Mouse (Mus musculus): ENCODE results near the gene Cks2. TPM values are rescaled to one million over a fixed set of nuclear protein-coding genes. Genes with fewer than 3 reads are reported as not detected.
"Not testable (repeated sequence)": the region's sequence is repeated elsewhere in the genome, so short reads cannot be mapped to it uniquely, and the experiment has no call there.

Cks2 gene
- total RNA-seq (2021) = not detected
- long read RNA-seq, experiment 1 = 0 reads
- long read RNA-seq, experiment 2 = 0 reads

DNA sequence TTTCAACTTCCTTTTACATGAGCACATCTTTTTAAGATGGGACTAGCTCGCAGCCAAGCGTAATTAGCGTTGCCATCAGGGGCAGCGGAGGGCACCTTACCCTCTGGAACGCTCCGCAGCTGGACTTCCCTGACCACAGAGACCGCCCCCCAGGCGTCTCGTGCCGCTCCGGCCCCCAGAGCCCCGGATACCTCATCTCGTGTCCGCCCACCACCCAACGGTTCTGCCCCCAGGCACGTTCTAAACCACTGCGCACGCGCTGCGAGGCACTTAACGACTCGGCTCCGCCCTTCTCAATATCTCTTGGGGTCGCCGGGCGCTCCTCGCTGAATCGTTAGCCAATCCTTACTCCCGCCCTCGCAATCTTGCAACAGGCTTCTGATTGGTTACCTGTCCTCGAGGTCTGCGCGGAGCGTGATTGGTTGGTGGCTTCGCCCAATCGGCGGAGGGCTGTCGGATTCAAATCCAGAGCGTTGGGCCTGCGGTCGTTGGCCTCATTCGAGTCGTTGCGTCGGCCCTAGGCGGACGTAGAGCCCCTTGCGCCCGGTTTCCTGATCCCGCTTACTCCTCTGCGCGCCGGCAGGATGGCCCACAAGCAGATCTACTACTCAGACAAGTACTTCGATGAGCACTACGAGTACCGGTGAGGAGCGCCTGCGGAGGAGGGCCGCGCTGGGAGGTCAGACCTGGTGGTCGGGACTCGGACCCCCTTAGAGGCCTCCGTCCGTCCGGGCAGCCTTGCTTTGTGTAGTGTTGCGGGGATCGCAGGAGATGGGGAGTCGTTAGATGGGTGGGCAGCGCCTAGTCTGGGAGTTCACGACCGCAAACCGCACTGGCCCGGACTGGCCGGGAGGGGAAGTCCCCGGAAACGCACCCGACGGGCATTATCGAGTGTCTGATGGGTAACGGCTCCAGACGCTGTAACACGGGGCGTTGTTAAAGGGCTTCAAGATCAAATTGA lies at the start of gene Cks2:
Gene Cks2, plus strand, starts transcription at position 404 of the 961 bp plus-strand sequence.
- peak; percentile 97 for DNase-seq (ENCODE audit: low spot score)

DNA sequence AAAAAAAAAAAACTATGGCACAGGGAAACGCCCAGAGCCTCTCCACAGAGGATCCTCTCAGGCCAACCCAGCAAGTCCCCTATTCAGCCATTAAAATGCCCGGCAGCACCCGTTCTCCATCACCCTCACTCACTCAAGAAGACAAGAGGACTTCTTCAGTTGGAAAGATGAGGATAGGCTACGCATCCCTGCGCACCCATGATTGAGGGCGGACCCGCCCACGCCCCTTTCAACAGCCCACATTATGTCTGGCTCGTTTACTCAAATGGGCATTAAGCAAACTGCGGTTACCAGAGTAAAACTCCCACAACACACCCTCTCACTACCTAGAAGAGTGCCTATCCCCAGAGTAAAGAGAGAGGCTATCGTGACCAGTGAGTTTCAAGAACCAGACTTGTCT lies 49.6 kb upstream of the Cks2 start:
- DNase-seq (ENCODE audit: low spot score) = no peak

DNA sequence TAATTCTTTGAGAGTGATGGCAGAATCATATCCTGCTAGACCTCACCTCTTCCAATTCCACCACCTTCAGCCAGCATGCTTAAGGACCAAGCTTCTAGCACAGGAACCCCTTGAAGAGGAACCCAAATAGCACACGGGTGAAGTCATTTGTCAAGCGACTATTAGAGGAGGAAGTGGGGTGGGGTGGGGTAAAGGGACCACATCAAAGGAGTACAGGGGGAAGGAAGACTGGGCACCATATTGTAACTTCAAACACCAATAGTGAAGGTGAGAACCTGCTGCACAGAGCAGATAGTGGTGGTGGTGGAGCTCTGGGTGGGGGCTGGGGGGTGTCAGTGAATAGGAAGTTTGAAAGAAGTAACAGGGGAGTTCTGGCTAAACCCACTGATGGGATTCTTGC lies 47.0 kb upstream of the Cks2 start:
- no peak for DNase-seq (ENCODE audit: low spot score)

GRCm38 (mm10) chr13:51600169-51600568 lies 44.9 kb upstream of the Cks2 start:
- DNase-seq (ENCODE audit: low spot score) = no peak

- no peak for DNase-seq (ENCODE audit: low spot score)
Observed at GRCm38 (mm10) chr13:51602764-51603163, 42.3 kb upstream of the Cks2 start.

DNA sequence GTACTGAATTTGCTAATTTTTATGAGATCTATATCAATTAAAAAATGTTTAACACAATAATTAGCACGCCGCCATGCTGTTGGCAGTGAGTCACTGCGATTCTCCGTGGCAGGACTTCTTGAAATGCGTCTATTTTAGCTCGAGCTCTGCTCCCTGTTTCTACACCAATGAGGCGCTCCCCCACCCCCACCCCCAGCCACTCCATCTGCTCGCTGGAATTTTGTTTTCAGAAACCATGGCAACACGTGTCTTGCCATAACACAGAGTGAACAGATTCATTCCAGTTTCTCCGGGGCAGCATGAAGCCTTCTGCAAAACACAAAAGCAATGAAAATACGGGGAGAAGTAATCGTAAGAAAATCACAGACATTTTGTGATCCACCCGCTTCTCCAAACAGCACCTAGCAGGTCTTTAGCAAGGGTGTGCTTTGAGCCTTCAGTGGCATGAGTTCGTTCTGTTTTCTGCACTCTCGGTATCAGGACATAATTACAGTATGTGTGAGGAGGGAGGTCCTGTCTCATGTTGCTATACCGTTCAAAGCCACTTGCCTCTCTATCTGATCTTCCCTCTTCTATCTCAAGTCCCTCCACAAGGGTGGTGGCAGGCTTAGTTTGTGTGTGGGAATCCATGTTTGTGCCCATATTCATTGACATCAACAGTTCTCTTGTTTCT lies 41.7 kb upstream of the Cks2 start:
- DNase-seq (ENCODE audit: low spot score) = peak; percentile 9

DNA sequence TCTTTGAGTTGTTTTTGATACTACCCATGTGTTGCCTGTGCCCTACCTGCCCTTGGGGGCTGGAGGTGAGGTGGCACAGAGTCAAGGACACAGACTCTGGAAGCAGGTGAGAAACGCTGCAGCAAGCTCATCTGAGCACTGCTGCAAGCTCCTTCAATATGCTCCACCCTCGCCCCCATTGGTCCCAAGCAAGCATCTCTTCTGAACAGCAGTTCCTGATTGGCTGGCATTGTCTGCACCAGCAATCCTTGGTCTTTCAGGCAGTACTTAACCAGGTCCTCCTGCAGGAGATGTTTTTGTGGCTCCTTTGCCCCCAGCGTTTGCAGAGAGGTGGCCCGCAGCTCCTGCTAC lies 41.2 kb upstream of the Cks2 start:
- no peak for DNase-seq (ENCODE audit: low spot score)

GRCm38 (mm10) chr13:51609231-51609630 lies 35.8 kb upstream of the Cks2 start:
- DNase-seq (ENCODE audit: low spot score) = no peak

DNA sequence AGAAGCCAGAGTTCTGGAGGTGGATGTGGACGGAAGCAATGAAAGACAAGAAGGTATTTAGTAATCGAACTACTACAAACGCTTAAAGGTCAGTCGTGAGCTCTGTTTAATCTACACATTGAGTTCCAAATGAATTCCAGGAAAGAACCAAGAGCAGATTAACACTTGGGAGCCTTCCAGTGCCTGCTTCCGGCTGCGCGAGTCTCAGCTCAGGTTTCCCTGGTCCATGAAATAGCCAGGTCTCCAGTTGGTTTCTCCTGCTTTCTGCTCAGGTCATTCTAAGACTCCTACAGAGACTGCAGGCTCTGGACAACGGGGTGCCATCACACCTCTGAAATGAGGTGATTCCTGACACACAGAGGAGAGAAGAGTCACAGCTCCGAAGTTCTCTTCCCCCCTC lies 34.0 kb upstream of the Cks2 start:
- no peak for DNase-seq (ENCODE audit: low spot score)

GRCm38 (mm10) chr13:51611500-51611899 lies 33.5 kb upstream of the Cks2 start:
- DNase-seq (ENCODE audit: low spot score) = no peak

DNA sequence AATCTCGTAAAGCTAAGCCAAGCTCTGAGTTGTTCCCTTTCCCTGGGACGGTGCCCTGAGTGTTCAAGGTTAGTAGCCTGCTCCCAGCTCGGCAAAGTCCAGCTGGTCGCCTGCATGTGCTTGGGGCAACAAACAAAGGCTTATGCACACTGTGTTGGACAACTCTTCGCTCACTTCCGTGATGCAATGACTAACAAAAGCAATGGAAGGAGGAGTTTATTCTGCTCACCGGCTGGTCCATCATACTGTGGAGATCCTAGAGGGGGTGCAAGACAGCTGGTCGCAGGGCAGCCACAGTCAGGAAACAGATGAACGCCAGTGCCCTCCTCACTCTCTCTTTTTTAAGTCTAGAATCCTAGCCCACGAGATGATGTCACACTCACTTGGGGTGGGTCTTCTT lies 29.2 kb upstream of the Cks2 start:
- no peak for DNase-seq (ENCODE audit: low spot score)

- DNase-seq (ENCODE audit: low spot score) = no peak
Observed at GRCm38 (mm10) chr13:51616417-51617044, 28.5 kb upstream of the Cks2 start.

GRCm38 (mm10) chr13:51617306-51617705 lies 27.7 kb upstream of the Cks2 start:
- no peak for DNase-seq (ENCODE audit: low spot score)

DNA sequence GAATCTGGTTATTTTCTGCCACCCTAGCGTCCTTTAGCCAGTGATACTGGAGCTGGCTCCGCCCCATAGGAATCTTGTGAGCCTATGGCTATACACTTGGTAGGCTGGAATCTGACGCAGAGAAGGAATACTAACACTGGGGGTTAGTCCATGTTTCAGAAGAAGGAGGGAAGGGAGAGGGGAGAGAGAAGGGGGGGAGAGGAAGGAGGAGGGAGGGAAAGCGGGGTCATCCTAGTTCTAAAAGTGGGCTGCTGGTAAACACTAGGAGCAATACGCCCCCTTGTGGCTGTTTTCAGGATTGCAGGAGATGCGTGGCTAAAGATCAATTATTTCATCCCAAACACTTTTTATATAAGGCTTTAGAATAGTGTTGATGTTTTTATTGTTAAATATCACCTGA lies 27.2 kb upstream of the Cks2 start:
- peak; percentile 23 for DNase-seq (ENCODE audit: low spot score)

GRCm38 (mm10) chr13:51618602-51619001 lies 26.4 kb upstream of the Cks2 start:
- DNase-seq (ENCODE audit: low spot score) = no peak

- no peak for DNase-seq (ENCODE audit: low spot score)
Observed at GRCm38 (mm10) chr13:51622626-51623025, 22.4 kb upstream of the Cks2 start.

GRCm38 (mm10) chr13:51623678-51624077 lies 21.4 kb upstream of the Cks2 start:
- DNase-seq (ENCODE audit: low spot score) = no peak

DNA sequence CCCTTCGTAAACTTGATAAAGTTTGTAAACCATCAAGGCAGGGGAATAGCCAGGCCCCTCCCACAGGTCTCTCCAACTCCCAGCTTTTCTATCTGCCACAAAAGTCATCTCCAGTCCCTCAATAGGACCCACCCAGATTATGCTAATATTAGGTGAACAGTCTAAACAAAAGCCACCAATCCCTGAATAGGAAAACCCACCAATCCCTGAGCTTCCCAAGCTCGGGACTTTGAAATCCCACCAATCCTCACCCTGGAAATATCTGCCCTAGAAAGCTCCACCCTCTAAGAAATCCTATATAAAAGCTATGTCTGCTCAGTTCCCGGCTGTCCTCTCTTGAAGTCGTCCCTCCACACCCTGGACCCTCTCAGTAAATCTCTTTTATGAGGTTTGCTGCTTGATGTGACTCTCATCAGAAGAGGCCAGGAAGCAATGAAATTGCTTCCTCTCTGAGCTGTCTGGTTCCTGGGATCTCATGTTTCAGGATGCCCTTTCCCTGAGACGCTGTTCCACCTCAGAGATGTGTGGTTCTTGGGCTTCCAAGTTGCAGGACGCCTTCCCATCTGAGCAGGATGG lies 16.7 kb upstream of the Cks2 start:
- no peak for DNase-seq (ENCODE audit: low spot score)

DNA sequence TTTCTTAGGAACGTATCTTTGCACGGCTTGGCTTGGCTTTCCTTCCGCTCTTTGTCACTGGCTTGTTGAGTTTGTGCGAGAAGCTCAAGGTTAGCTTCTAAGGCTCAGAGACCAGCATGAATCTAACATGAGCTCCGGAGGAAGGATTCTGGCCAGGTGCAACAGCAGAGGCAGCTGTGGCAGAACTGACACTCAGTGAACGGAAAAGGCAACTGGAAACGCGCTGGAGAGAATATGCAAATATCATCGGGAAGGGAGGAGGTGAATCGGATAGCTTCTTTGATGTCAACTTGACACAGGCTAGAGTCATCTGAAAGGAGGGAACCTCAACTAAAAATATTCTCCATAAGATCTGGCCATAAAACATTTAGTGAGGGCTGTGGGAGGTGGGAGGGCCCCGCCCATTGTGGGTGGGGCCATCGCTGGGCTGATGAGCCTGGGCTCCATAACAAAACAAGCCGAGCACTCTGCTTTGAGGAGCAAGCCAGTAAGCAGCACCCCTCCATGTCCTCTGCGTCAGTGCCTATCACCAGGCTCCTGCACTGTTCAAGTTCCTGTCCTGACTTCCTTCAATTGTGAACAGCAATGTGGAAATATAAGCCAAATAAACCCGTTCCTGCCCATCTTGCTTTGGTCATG lies 13.6 kb upstream of the Cks2 start:
- no peak for DNase-seq (ENCODE audit: low spot score)

- no peak for DNase-seq (ENCODE audit: low spot score)
Observed at GRCm38 (mm10) chr13:51632560-51633218, 12.3 kb upstream of the Cks2 start.

DNA sequence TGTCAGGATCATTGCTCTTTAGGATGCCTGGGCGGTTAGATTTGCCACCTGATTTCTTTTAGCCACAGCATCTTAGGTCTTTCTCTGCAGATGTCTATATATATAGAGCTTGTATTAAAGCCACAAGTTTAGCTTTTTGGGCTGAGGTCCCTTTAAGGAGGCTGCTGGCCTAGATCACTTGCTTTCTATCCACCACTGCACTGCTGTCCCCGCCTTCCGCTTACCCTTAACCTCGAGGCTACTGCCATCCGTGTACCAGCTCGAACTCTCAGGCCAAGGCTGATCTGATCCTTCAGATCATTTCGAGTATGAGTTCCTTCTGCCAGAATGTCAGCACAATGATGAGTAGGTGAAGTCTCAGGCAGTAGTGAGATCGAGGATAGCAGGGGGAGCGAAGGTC lies 9.6 kb upstream of the Cks2 start:
- DNase-seq (ENCODE audit: low spot score) = not testable (repeated sequence)
